Mouse (Mus musculus): ENCODE data around the gene Tspoap1. TPM values are rescaled to one million over a fixed set of nuclear protein-coding genes. Genes with fewer than 3 reads are reported as not detected.
A peak's percentile ranks its signal among the peaks of the same experiment; 100 is the strongest.

Gene Tspoap1
- polyA plus RNA-seq, 1 experiment from 2014 or later, result 3.1 TPM

GRCm38 (mm10) chr11:87817443-87817773, 57.1 kb downstream of the Tspoap1 start:
- no peak for DNase-seq
- WGBS (ENCODE audit: insufficient replicate concordance), result 29% methylated on average over 4 of the region's 4 CpGs
- Histone ChIP-seq H3K27ac (no peak overlapping the region), H3K4me2 (peak overlapping the region; percentile 56), H3K4me1 (replicated peaks) (0 out of 2 replicates have a peak, but pooled peaks cover 3% of the 10 kb centered on the region), H3K36me3 (no peaks in the 10 kb centered on the region), H3K9ac (no peak overlapping the region), H3K4me3 (replicated peaks) (peak overlapping the region; percentile 35), H3K9me3 (replicated peaks) (no peaks in the 10 kb centered on the region), H3K27me3 (peaks cover 23% of the 10 kb centered on the region)
- ATAC-seq (ENCODE audit: low read depth), result no peak

DNA sequence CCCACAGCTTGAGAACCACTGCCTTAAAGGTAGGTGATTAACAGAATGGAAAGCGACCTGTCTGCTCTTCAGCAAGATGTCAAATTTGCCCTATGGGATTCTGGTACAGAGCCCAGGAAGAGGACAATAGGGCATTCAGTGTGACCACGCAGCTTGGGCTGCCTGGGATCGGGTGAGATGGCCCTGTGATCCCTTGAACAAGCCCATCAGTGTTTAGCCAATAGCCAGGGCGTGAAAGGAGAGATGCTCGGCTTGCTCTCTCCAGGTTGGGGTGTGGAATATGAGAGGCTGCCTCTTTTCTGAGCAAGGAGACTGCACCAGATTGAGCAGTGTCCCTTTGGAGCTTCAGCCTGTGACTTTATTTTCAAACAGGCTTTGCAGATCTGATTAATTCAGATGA, 61.2 kb downstream of the Tspoap1 start:
- no peak overlapping the region for H3K9ac ChIP-seq
- no peaks in the 10 kb centered on the region for H3K36me3 ChIP-seq
- no peak overlapping the region for H3K27ac ChIP-seq
- no peak for DNase-seq
- no peak for ATAC-seq (ENCODE audit: low read depth)
- H3K4me1 ChIP-seq (replicated peaks), result 0 out of 2 replicates have a peak, but pooled peaks cover 3% of the 10 kb centered on the region
- H3K9me3 ChIP-seq (replicated peaks), result no peaks in the 10 kb centered on the region
- WGBS (ENCODE audit: insufficient replicate concordance), result 60% methylated on average over 5 of the region's 5 CpGs
- peaks cover 12% of the 10 kb centered on the region for H3K27me3 ChIP-seq
- no peak overlapping the region for H3K4me3 ChIP-seq (replicated peaks)
- H3K4me2 ChIP-seq, result no peak overlapping the region

- H3K27ac ChIP-seq, result no peak within 1 kb of the TSS
- H3K4me3 ChIP-seq (replicated peaks), result no peak within 1 kb of the TSS
- no peaks in the 10 kb centered on the region for H3K4me1 ChIP-seq (replicated peaks)
- no peaks in the 10 kb centered on the region for H3K9me3 ChIP-seq (replicated peaks)
- H3K9ac ChIP-seq, result no peak within 1 kb of the TSS
- no peak within 1 kb of the TSS for H3K4me2 ChIP-seq
- no peaks in the 10 kb centered on the region for H3K36me3 ChIP-seq
- DNase-seq (no peak), ATAC-seq (ENCODE audit: low read depth) (no peak)
- 55% methylated on average over 10 of the region's 10 CpGs for WGBS (ENCODE audit: insufficient replicate concordance)
- no peaks in the 10 kb centered on the region for H3K27me3 ChIP-seq
Measured at GRCm38 (mm10) chr11:87828239-87828900, 68.0 kb downstream of the Tspoap1 start, which contains the start of gene Lpo. Lpo (minus strand) TSS chr11:87828289.

MicroRNAs encoded within 50 kb of the gene (microRNA counts, 519-probe panel; counts per million panel counts)
- 8,572 counts per million, percentile 98 among the panel's probes with 10 or more counts for microRNA mmu-miR-142-3p
- microRNA mmu-miR-142-5p, result 6,401 counts per million, percentile 78 among the panel's probes with 10 or more counts

Small RNAs within 50 kb of the gene (microRNA-seq; reads per million reads assigned to microRNA genes)
- gene Mir142 (not detected), gene Mir142b (not detected)

Other genes with a start within 250 kb of the Tspoap1 start
- not detected in 2 replicates for gene Gm11492, start 193.9 kb upstream of the Tspoap1 start, polyA plus RNA-seq (2015; fragmentation: Nextera tagmentation; extraction: Ambion mirVana)
- 11.2 and 14.9 TPM in 2 replicates for gene Sept4, start 191.6 kb upstream of the Tspoap1 start, polyA plus RNA-seq (2015; fragmentation: Nextera tagmentation; extraction: Ambion mirVana)
- gene Mtmr4, start 168.4 kb upstream of the Tspoap1 start, polyA plus RNA-seq (2015; fragmentation: Nextera tagmentation; extraction: Ambion mirVana), result 9.4 and 12.2 TPM in 2 replicates
- 0.03 TPM in 1 of 2 replicates, not detected in the other for gene Hsf5, start 143.4 kb upstream of the Tspoap1 start, polyA plus RNA-seq (2015; fragmentation: Nextera tagmentation; extraction: Ambion mirVana)
- 3.8 and 5.5 TPM in 2 replicates for gene Rnf43, start 97.8 kb upstream of the Tspoap1 start, polyA plus RNA-seq (2015; fragmentation: Nextera tagmentation; extraction: Ambion mirVana)
- gene Supt4a, start 23.0 kb upstream of the Tspoap1 start, polyA plus RNA-seq (2015; fragmentation: Nextera tagmentation; extraction: Ambion mirVana), result 219 and 233 TPM in 2 replicates
- gene Mpo, start 33.0 kb downstream of the Tspoap1 start, polyA plus RNA-seq (2015; fragmentation: Nextera tagmentation; extraction: Ambion mirVana), result 276 and 298 TPM in 2 replicates
- gene Lpo, start 67.7 kb downstream of the Tspoap1 start, polyA plus RNA-seq (2015; fragmentation: Nextera tagmentation; extraction: Ambion mirVana), result not detected in 2 replicates
- gene Mks1, start 92.7 kb downstream of the Tspoap1 start, polyA plus RNA-seq (2015; fragmentation: Nextera tagmentation; extraction: Ambion mirVana), result 2.1 and 2.5 TPM in 2 replicates
- gene Epx, start 115.0 kb downstream of the Tspoap1 start, polyA plus RNA-seq (2015; fragmentation: Nextera tagmentation; extraction: Ambion mirVana), result 3.0 TPM in 2 replicates
- not detected in 2 replicates for gene Olfr462, start 131.7 kb downstream of the Tspoap1 start, polyA plus RNA-seq (2015; fragmentation: Nextera tagmentation; extraction: Ambion mirVana)
- gene Olfr463, start 136.8 kb downstream of the Tspoap1 start, polyA plus RNA-seq (2015; fragmentation: Nextera tagmentation; extraction: Ambion mirVana), result not detected in 2 replicates
- not detected in 2 replicates for gene Olfr464, start 160.4 kb downstream of the Tspoap1 start, polyA plus RNA-seq (2015; fragmentation: Nextera tagmentation; extraction: Ambion mirVana)
- 11.2 and 11.5 TPM in 2 replicates for gene Dynll2, start 227.0 kb downstream of the Tspoap1 start, polyA plus RNA-seq (2015; fragmentation: Nextera tagmentation; extraction: Ambion mirVana)